Mouse (Mus musculus) lung, postnatal 0 days (tissue): ENCODE measurements around the gene Mlf2.

Experiments used
- CTCF ChIP-seq: IDR thresholded peaks from 2 replicates; pipeline ENCODE4 v1.5.1; 2016; ENCODE audit warnings: antibody characterized with exemption, mild to moderate bottlenecking
- EP300 ChIP-seq: IDR thresholded peaks from 2 replicates; pipeline ENCODE4 v1.6.1; 2016; ENCODE audit warnings: antibody characterized with exemption, mild to moderate bottlenecking, control low read depth

GRCm38 (mm10) chr6:124888555-124889125, 42.5 kb upstream of the Mlf2 start:
- TF ChIP-seq CTCF (no peak), EP300 (no peak)
